Mouse (Mus musculus): ENCODE results near the gene Baiap2l2.
A peak's percentile ranks its signal among the peaks of the same experiment; 100 is the strongest.

Gene Baiap2l2

DNA sequence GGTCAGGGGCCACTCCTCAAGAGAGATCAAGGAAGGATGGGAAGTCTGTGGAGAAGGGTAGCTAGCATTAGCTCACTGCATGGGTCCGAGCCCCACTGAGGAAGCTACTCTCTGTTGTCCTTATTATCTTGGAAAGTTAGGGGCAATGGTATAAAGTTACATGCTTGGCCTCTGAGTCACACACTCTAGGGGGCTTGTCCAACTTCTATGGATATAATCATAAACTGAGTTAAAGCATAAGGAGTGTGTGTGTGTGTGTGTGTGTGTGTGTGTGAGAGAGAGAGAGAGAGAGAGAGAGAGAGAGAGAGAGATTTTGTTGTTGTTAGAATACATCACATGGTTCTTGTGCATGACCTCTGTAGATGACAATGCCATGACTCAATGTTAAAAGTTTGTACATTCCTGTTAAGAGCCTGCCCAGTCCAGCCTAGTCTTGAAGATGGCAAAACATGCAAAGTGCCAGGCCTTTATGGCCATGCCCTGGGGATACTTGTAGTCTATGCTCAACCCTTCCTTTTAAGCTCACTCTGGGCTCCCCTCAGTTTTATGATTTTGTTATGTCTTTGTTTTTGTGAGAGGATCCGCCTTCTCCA is 14.3 kb upstream of the Baiap2l2 start:
- DNase-seq (ENCODE audit: low spot score), result no peak

- no peak for DNase-seq (ENCODE audit: low spot score)
These were observed 13.2 kb upstream of the Baiap2l2 start for GRCm38 (mm10) chr15:79298553-79298952.

DNA sequence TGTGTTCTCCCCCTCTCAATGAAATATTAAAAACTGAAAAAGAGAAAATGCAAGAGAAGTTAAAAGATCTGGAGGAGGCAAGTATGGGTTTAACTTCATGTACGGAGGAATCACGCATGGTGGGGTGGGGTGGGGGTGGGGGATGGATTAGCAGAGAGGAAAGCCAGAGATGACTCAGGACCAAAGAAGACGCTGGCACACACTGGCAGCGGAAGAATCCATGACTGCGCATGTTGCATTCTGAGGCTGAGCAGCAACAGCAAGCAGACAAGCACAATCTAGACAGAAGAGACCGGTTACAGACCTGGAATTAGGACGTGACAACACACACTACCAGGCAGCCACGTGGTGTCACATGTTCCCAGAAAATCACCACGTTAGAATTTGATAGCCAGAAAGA is 7.4 kb upstream of the Baiap2l2 start:
- DNase-seq (ENCODE audit: low spot score), result no peak

- DNase-seq (ENCODE audit: low spot score), result no peak
These were observed 5.0 kb upstream of the Baiap2l2 start for GRCm38 (mm10) chr15:79290340-79290739.

DNA sequence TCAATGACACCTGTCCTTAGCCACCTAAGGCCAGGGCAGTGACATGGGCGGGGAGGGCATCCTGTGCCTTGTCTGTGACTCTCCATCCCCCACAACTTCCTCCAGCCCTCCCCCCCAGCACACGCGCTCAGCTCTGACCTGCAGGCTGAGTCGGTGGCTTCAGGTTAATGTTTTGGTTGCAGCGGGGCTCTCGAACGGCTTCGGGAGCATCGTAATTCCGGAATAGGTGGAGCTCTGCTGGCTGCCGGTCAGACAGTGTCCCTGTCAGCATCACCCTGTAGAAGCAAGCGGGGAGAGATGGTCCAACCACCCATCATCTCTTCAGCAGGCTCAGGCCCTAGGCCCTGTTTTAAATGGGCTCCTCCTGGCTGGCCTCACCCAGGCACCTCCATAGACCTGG is 4.1 kb upstream of the Baiap2l2 start:
- no peak for DNase-seq (ENCODE audit: low spot score)

DNA sequence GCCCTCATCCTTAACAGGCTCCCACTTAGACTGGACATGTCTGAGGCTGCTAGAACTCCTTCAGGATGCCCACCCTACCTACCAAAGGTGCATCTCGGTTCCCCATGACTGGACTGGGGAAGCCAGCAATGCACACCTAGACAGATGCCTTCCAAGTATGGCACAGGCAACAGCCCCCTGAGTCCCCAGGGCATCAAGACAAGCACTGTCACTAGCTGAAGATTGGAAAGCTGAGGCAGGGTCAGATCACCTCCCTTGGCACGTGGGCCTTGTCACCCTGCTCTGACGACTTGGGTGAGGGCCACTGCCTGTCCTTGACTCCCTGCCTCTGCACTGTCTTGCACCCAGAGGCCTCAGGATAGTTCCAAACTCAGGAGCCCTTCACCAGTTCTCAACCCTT is 3.0 kb upstream of the Baiap2l2 start:
- no peak for DNase-seq (ENCODE audit: low spot score)

- DNase-seq (ENCODE audit: low spot score), result no peak
These were observed 1.8 kb upstream of the Baiap2l2 start for GRCm38 (mm10) chr15:79287091-79287490.

GRCm38 (mm10) chr15:79286141-79286540 is 804 bp upstream of the Baiap2l2 start:
- no peak for DNase-seq (ENCODE audit: low spot score)

- DNase-seq (ENCODE audit: low spot score), result no peak
These were observed 2.0 kb downstream of the Baiap2l2 start for GRCm38 (mm10) chr15:79283371-79283770.

DNA sequence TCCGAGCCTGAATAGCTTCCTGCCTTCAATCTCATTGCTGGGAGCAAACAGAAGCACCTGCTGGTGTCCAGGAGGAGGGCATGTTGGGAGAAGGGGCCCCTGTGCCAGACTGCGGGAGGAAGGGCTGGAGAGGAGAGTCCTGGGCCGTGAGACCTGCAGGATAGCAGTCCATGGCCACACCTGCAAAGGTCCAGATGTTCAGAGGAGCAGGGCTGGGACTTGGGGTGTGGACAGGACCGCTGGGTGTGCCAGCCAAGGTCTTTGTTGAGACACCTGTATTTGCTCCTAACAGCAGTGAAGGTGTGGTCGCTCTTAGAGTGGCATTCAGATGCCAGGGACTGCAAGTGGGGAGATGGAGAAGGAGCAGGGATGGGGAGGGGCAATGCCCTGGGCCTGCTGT is 2.9 kb downstream of the Baiap2l2 start:
- DNase-seq (ENCODE audit: low spot score), result no peak

DNA sequence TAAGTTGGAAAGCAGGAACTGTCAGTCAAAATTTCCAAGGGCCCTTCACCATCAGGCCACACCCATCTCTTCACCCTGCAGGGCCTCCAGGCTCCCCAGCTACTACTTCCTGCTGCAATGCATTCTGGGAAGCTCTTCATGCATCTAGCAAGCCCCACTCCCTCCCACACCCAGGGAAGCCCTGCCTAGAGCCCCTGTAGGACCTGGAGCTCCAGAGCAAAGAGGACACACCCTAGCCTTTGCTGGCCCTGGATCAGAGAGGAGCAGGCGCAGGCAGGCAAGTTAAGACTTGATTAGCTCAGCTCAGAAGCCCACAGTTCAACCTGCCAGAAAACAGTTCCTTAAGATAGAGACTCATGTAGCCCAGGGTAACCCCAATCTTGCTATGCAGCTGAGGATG is 3.9 kb downstream of the Baiap2l2 start:
- DNase-seq (ENCODE audit: low spot score), result no peak

- DNase-seq (ENCODE audit: low spot score), result no peak
These were observed 4.5 kb downstream of the Baiap2l2 start for GRCm38 (mm10) chr15:79280850-79281249.

GRCm38 (mm10) chr15:79280209-79280608 is 5.1 kb downstream of the Baiap2l2 start:
- peak; percentile 52 for DNase-seq (ENCODE audit: low spot score)

DNA sequence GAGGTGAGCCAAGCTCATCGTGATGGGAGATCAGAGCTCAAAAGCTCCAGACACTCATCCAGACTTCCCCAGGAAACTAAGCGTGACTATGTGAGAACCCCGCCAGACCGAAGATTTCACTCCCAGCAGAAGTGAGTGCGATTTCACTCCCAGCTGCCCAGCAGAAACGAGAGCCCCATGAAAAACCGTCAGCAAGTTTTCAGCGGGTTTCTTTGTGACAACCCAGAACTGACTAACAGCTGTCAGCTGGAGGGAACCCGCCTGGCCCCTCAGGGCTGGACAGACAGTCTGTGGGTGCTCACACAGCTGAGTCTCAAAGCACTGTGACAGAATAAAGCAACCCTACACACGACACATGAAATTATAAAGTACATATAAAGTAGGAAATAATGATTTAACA is 7.6 kb downstream of the Baiap2l2 start:
- no peak for DNase-seq (ENCODE audit: low spot score)

DNA sequence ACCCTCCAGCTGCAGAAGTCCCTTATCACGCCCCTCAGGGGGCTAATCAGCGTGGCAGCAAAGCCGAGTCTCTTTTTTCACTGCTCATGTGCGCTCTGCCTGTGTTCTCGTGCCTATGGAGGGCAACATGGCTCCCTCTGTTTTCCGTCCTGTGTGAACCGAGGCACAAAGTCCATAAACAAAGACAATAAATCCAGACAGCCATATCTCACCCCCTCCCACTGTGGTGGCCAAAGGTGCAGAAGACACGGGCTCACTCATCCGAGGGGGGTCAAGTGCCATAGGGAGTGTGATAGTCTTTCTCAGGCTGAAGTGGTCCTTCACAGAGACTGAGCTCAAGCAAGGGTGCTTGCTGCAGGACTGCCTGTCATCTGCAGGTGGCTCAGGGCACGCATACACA is 12.3 kb downstream of the Baiap2l2 start:
- no peak for DNase-seq (ENCODE audit: low spot score)

DNA sequence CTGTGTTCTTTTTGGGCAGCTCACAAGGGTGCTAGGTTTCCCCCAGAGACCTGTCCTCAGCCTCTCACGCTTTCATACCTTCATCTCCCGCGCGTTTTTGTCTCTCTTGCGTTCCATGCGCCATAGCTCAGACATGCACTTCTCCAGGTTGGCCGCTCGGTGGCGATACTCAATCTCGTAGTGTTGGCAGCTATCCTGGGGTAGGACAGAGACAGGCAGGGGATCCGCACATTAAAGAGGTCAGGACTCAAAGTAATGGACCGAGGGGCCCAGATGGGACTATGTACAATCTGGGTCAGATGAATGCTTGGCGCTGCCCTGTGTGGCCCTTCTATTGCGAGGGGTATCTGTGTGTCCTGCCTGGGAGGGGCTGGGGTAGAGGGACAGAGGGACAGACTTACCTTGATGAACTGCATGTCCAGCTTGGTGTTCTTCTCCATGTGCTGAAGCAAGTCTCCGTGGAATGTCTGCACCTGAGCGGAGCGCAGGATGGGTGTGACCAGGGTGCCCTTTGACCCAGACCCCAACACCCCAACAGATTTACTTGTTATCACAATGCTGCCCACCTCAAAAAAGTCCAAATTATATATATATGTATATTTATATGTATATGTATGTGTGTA is 14.1 kb downstream of the Baiap2l2 start:
- DNase-seq (ENCODE audit: low spot score), result no peak

DNA sequence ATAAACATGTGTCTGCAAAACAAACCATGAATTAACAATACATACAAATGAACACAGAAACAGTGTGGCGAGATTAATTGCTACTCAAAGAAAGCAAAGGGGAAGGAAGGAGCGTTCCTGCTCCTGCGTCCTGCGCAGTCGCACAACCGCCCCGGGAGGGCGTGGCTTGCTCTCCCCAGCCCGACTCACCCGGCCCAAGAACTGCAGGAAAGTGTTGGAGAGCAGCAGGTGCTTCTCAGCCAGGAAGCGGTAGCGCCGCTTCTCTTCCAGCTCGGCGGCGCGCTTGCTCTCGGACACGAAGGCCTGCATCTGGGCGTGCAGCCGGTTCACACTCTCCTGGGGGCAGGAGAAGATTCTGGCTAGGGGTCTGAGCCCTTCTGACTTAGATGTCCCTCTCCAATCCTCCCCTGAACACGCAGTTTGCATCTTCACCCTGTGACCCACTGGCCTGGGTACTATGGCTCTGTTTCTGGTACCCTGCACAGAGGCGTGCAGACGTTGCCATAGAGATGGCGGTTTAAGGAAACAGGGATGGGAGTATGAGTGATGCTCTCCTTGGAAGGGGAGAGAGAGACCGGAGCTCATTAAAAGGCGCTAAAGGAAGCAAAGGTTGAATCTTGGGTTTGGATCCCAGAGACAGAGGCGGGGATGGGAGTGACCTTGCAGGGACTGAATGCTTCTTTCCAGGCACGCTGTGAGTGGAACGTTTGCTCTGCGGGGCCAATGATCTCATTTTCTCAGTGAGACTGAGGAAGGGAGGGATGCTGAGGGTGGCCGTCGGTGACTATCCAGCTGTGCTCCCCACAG is 14.8 kb downstream of the Baiap2l2 start:
- peak; percentile 82 for DNase-seq (ENCODE audit: low spot score)

GRCm38 (mm10) chr15:79268521-79268920 is 16.8 kb downstream of the Baiap2l2 start:
- no peak for DNase-seq (ENCODE audit: low spot score)

DNA sequence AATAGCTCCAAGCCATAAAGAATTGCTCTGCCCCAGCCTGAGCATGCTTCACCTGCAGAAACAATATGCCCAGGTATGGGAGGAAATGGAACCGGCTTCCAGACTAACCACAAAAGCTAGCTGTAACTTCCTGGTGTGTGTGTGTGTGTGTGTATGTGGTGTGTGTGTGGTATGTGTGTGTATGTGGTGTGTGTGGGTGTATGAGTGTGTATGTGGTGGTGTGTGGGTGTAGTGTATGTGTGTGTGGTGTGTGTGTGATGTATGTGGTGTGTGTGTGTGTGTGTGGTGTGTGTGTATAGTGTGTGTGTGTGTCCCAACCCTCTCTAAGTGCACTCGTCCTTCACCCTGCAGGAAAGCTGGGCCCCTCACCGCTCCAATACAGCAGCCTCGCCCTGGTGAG is 20.0 kb downstream of the Baiap2l2 start:
- no peak for DNase-seq (ENCODE audit: low spot score)

DNA sequence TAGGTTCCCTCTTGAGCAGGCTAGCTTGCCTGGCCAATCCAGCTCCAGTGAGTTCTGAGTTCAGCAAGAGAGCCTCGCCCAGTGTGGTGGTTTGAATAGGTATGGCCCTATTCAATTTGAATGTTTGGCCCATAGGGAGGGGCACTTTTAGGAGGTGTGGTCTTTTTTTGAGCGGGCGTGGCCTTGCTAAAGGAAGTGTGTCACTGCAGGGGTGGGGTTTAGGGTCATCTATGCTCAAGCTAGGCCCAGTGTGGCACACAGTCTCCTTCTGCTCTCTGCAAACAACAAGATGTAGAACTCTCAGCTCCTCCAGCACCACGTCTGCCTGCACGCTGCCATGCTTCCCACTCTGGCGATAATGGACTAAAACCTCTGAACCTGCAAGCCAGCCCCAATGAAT is 21.6 kb downstream of the Baiap2l2 start:
- no peak for DNase-seq (ENCODE audit: low spot score)

GRCm38 (mm10) chr15:79262786-79263309 is 22.5 kb downstream of the Baiap2l2 start:
- DNase-seq (ENCODE audit: low spot score), result no peak

DNA sequence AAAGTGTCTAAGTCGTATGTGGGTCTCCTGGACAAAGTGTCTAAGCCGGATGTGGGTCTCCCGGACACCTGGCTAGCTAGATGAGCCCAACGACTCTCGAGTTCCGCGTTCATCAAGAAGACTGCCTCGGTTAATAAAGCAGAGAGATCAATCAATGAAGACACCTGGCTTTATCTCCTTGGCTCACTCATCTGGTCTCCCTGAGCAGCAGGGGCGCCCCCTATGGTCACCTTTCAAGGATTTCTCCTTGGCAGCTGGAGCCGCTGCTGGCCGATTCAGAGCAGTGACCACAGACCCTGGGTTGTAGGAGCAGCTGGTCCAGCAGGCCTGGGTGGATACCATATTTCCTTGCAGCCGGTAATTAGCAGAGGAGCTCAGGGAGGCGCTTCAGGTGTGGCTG is 23.0 kb downstream of the Baiap2l2 start:
- no peak for DNase-seq (ENCODE audit: low spot score)

GRCm38 (mm10) chr15:79261757-79262156 is 23.6 kb downstream of the Baiap2l2 start:
- no peak for DNase-seq (ENCODE audit: low spot score)

All from testis, postnatal 14 days (tissue).